Mouse (Mus musculus) CH12.LX (cell line): Measurements from ENCODE around the gene Pias1. TPM values are rescaled to one million over a fixed set of nuclear protein-coding genes. Genes with fewer than 3 reads are reported as not detected.
A peak's percentile ranks its signal among the peaks of the same experiment; 100 is the strongest.

ENCODE experiments used
- DNase-seq: peaks from one replicate; pipeline ENCODE4 v3.0.0-alpha.2; 2013; ENCODE audit errors: extremely low read depth
- H3K27ac ChIP-seq: 2 replicates; pipeline ENCODE4 v1.5.1; 2012; ENCODE audit warnings: low read depth, mild to moderate bottlenecking, control low read depth, moderate library complexity; ENCODE audit not compliant: insufficient read depth
- H3K27me3 ChIP-seq: replicated peaks from 2 replicates; pipeline ENCODE3; 2012; ENCODE audit warnings: inconsistent platforms
- H3K36me3 ChIP-seq, 2 experiments: replicated peaks in 1 of 2; 2 replicates each; pipeline versions ENCODE3 to v1.6.1; 2012; ENCODE audit warnings: inconsistent platforms in 1 of 2, low read length in 1 of 2, mild to moderate bottlenecking in 1 of 2, mixed read lengths in 1 of 2, moderate library complexity in 1 of 2; ENCODE audit not compliant: control insufficient read depth in 1 of 2, insufficient read depth in 1 of 2
- H3K4me1 ChIP-seq, 2 experiments: 2 replicates each; pipeline ENCODE4 v1.6.1; 2012; ENCODE audit warnings: inconsistent platforms in 1 of 2, moderate library complexity in 1 of 2; ENCODE audit not compliant: insufficient read depth in 2 of 2, control insufficient read depth in 1 of 2
- H3K4me2 ChIP-seq: 2 replicates; pipeline ENCODE4 v1.6.1; 2012; ENCODE audit warnings: low read depth, mild to moderate bottlenecking, control low read depth; ENCODE audit not compliant: poor library complexity, insufficient read depth, severe bottlenecking
- H3K4me3 ChIP-seq, 3 experiments: fragments of 150-350 bp in 1 of 3; sonication (generic) in 1 of 3; replicated peaks in 1 of 3; 2 replicates each; pipeline versions ENCODE3 to v1.5.1; 2011 to 2012; ENCODE audit warnings: low read depth in 2 of 3, low read length in 2 of 3, mild to moderate bottlenecking in 2 of 3, moderate library complexity in 2 of 3, control low read depth in 1 of 3, improper control_type of control experiment in 1 of 3, inconsistent platforms in 1 of 3, mixed read lengths in 1 of 3; ENCODE audit not compliant: poor library complexity in 1 of 3
- H3K79me2 ChIP-seq: replicated peaks from 2 replicates; pipeline ENCODE4 v1.6.1; 2012; ENCODE audit warnings: mild to moderate bottlenecking, moderate library complexity; ENCODE audit not compliant: control insufficient read depth, poor library complexity, insufficient read depth, severe bottlenecking; ENCODE audit errors: extremely low read depth
- H3K9ac ChIP-seq: 2 replicates; pipeline ENCODE4 v1.6.1; 2012; ENCODE audit warnings: low read depth, mild to moderate bottlenecking, control low read depth, moderate library complexity; ENCODE audit not compliant: insufficient read depth
- H3K9me3 ChIP-seq: replicated peaks from 2 replicates; pipeline ENCODE3; 2012; ENCODE audit warnings: low read length, inconsistent platforms, mixed read lengths
- BHLHE40 ChIP-seq: IDR thresholded peaks from 2 replicates; pipeline ENCODE4 v1.6.1; 2011; ENCODE audit warnings: mild to moderate bottlenecking, low read depth, low read length, improper control_type of control experiment
- CHD1 ChIP-seq: IDR thresholded peaks from 2 replicates; pipeline ENCODE4 v1.6.1; 2012; ENCODE audit warnings: low read depth, low read length, improper control_type of control experiment, inconsistent platforms
- CHD2 ChIP-seq: IDR thresholded peaks from 2 replicates; pipeline ENCODE4 v1.6.1; 2011; ENCODE audit warnings: low read length, improper control_type of control experiment
- CTCF ChIP-seq, 2 experiments: IDR thresholded peaks in 1 of 2; conservative IDR thresholded peaks in 1 of 2; 2 replicates each; pipeline ENCODE4 v1.5.1; 2011 to 2012; ENCODE audit warnings: low read depth in 2 of 2, low read length in 2 of 2, improper control_type of control experiment in 1 of 2, inconsistent platforms in 1 of 2, mild to moderate bottlenecking in 1 of 2, moderate library complexity in 1 of 2
- E2F4 ChIP-seq: IDR thresholded peaks from 2 replicates; pipeline ENCODE4 v1.6.1; 2011; ENCODE audit warnings: low read depth, low read length, improper control_type of control experiment; ENCODE audit not compliant: insufficient replicate concordance
- ELF1 ChIP-seq: IDR thresholded peaks from 2 replicates; pipeline ENCODE4 v1.6.1; 2014; ENCODE audit warnings: low read depth, mild to moderate bottlenecking, inconsistent platforms, low read length, improper control_type of control experiment
- EP300 ChIP-seq: IDR thresholded peaks from 2 replicates; pipeline ENCODE4 v1.6.1; 2011; ENCODE audit warnings: low read length, improper control_type of control experiment
- ETS1 ChIP-seq: conservative IDR thresholded peaks from 2 replicates; pipeline ENCODE4 v1.6.1; 2012; ENCODE audit warnings: low read depth, mild to moderate bottlenecking, inconsistent platforms, low read length, improper control_type of control experiment, moderate library complexity
- GABPA ChIP-seq: IDR thresholded peaks from 2 replicates; pipeline ENCODE4 v1.6.1; 2012; ENCODE audit warnings: low read depth, low read length, improper control_type of control experiment, inconsistent platforms; ENCODE audit not compliant: insufficient replicate concordance
- IRF4 ChIP-seq: IDR thresholded peaks from 2 replicates; pipeline ENCODE4 v1.6.1; 2014; ENCODE audit warnings: low read depth, mild to moderate bottlenecking, inconsistent platforms, low read length, improper control_type of control experiment
- JUN ChIP-seq: IDR thresholded peaks from 2 replicates; pipeline ENCODE4 v1.6.1; 2011; ENCODE audit warnings: low read depth, mild to moderate bottlenecking, low read length, improper control_type of control experiment, moderate library complexity; ENCODE audit not compliant: insufficient read depth
- JUND ChIP-seq: conservative IDR thresholded peaks from 2 replicates; pipeline ENCODE4 v1.6.1; 2011; ENCODE audit warnings: low read depth, low read length, improper control_type of control experiment
- KAT2A ChIP-seq: IDR thresholded peaks from 2 replicates; pipeline ENCODE4 v1.6.1; 2012; ENCODE audit warnings: low read length, improper control_type of control experiment, inconsistent platforms; ENCODE audit not compliant: insufficient replicate concordance
- MAFK ChIP-seq: IDR thresholded peaks from 2 replicates; pipeline ENCODE4 v1.6.1; 2011; ENCODE audit warnings: low read length, improper control_type of control experiment; ENCODE audit not compliant: insufficient replicate concordance
- MAX ChIP-seq: IDR thresholded peaks from 2 replicates; pipeline ENCODE4 v1.6.1; 2011; ENCODE audit warnings: low read length, improper control_type of control experiment
- MEF2A ChIP-seq: IDR thresholded peaks from 2 replicates; pipeline ENCODE4 v1.6.1; 2014; ENCODE audit warnings: low read depth, mild to moderate bottlenecking, inconsistent platforms, low read length, improper control_type of control experiment, borderline replicate concordance
- MYC ChIP-seq: IDR thresholded peaks from 2 replicates; pipeline ENCODE4 v1.6.1; 2011; ENCODE audit warnings: low read depth, mild to moderate bottlenecking, improper control_type of control experiment, low read length
- NELFE ChIP-seq: IDR thresholded peaks from 2 replicates; pipeline ENCODE4 v1.6.1; 2011; ENCODE audit warnings: low read depth, low read length, improper control_type of control experiment
- POLR2AphosphoS2 ChIP-seq: IDR thresholded peaks from 2 replicates; pipeline ENCODE4 v1.6.1; 2011; ENCODE audit warnings: low read depth, low read length, improper control_type of control experiment
- RAD21 ChIP-seq: IDR thresholded peaks from 2 replicates; pipeline ENCODE4 v1.6.1; 2011; ENCODE audit warnings: low read depth, mild to moderate bottlenecking, low read length, improper control_type of control experiment, moderate library complexity
- RCOR1 ChIP-seq: conservative IDR thresholded peaks from 2 replicates; pipeline ENCODE4 v1.6.1; 2012; ENCODE audit warnings: low read depth, mild to moderate bottlenecking, inconsistent platforms, low read length, improper control_type of control experiment
- SIN3A ChIP-seq: IDR thresholded peaks from 2 replicates; pipeline ENCODE4 v1.6.1; 2012; ENCODE audit warnings: low read length, improper control_type of control experiment, inconsistent platforms
- SMC3 ChIP-seq: IDR thresholded peaks from 2 replicates; pipeline ENCODE4 v1.6.1; 2011; ENCODE audit warnings: low read depth, low read length, improper control_type of control experiment
- TBP ChIP-seq: conservative IDR thresholded peaks from 2 replicates; pipeline ENCODE4 v1.6.1; 2011; ENCODE audit warnings: low read depth, low read length, improper control_type of control experiment
- TCF12 ChIP-seq: IDR thresholded peaks from 2 replicates; pipeline ENCODE4 v1.6.1; 2014; ENCODE audit warnings: low read depth, mild to moderate bottlenecking, inconsistent platforms, low read length, improper control_type of control experiment
- USF2 ChIP-seq: conservative IDR thresholded peaks from 2 replicates; pipeline ENCODE4 v1.6.1; 2011; ENCODE audit warnings: low read depth, low read length, improper control_type of control experiment
- ZMIZ1 ChIP-seq: IDR thresholded peaks from 2 replicates; pipeline ENCODE4 v1.6.1; 2012; ENCODE audit warnings: low read depth, mild to moderate bottlenecking, inconsistent platforms, low read length, improper control_type of control experiment
- ZNF384 ChIP-seq: IDR thresholded peaks from 2 replicates; pipeline ENCODE4 v1.6.1; 2012; ENCODE audit warnings: low read depth, low read length, improper control_type of control experiment, inconsistent platforms
- dilution Hi-C: fragments of 300-500 bp; cut with MboI; formaldehyde crosslinking; loops from 2 replicates; pipeline ENCODE4 v1.14.3; 2020; ENCODE audit warnings: low sequenced_read_pairs; ENCODE audit not compliant: extremely low pct_unique_long_range_greater_than_20kb, extremely low pct_ligation_motif_present
- in situ Hi-C: fragments of 300-500 bp; cut with MboI; formaldehyde crosslinking; loops from 3 replicates; pipeline ENCODE4 v1.14.3; 2019; ENCODE audit warnings: low sequenced_read_pairs, low pct_ligation_motif_present, low pct_unique_long_range_greater_than_20kb, mixed read lengths
- polyA plus RNA-seq: library from polyadenylated mRNA; unstranded; fragments of >175 nt; gene quantifications from 2 replicates; pipeline ENCODE4 v1.2.1, GENCODE M21; 2012; ENCODE audit warnings: low read depth; ENCODE audit not compliant: insufficient read length
- total RNA-seq, 2 experiments: library from RNA; depleted of rRNA; stranded (reverse); fragments of 300-350 nt in 1 of 2; fragments of >200 nt in 1 of 2; gene quantifications; 2 replicates each; pipeline ENCODE4 v1.2.3; 2012 to 2014

The Pias1 gene
- total and polyA plus RNA-seq, 3 experiments, result 8.0 to 22.7 (median 11.9) TPM

DNA sequence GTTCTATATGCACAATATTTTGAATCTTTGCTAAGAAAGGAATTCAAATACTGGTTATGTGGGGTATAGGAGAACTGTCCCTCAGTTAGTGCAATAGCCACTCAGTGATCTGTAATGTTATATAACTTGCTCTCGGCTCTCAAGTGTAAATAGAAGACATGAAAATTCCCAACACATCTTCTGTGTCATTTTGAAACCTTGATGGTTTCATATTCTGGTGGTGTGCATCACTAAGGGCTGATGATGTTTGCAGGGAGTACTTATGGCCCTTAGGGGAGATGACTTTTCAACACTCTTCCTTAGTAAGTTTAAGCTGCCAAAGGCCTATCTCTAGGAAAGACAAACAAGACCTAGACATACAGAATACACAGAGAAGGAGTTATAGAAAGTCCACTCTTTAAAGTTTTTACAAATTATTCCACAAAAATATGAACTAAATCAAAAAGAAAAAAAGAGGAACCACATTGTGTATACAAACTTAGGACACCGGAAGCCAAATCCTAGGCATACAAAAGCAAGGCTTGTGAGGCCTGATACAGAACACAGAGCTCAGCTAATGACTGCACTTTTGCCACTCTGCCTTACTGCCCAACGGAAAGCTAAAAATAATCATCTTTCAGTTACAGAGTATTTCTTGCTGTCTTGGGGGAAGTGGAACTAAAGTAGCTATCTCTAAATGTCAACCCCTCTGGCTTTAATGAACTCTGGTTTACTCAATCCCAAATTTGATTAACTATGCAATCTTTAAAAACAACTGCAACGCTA is 55.0 kb downstream of the Pias1 start:
- Histone ChIP-seq H3K27me3 (no peaks in the 10 kb centered on the region), H3K4me2 (peak overlapping the region; percentile 91), H3K9me3 (no peaks in the 10 kb centered on the region), H3K9ac (peak overlapping the region; percentile 48), H3K36me3 (peaks cover 0 to 14% of the 10 kb centered on the region in 2 experiments), H3K79me2 (peaks cover 63% of the 10 kb centered on the region), H3K4me3 (peak overlapping the region in 2 of 3 experiments; percentile 17 to 39), H3K27ac (peak overlapping the region; percentile 87), H3K4me1 (peaks cover 18 to 57% of the 10 kb centered on the region in 2 experiments)
- in situ Hi-C loops (no loop called here), dilution Hi-C loops (no loop called here)
- DNase-seq, result peak; percentile 64
- TF ChIP-seq JUN (peak; percentile 85), MEF2A (peak; percentile 92), TBP (0 out of 2 replicates have a peak, but pooled peaks have one; percentile 12), EP300 (peak; percentile 85), ETS1 (peak; percentile 91), MAX (peak; percentile 40; the same call in 1 of the 2 replicates), KAT2A (no peak), ZMIZ1 (0 out of 2 replicates have a peak, but pooled peaks have one; percentile 28), E2F4 (no peak), RAD21 (no peak; the same call in 1 of the 2 replicates), IRF4 (peak; percentile 97), SIN3A (peak; percentile 63), SMC3 (no peak; the same call in 1 of the 2 replicates), RCOR1 (peak; percentile 78; the same call in 1 of the 2 replicates), BHLHE40 (peak; percentile 82), CHD2 (0 out of 2 replicates have a peak, but pooled peaks have one; percentile 8), TCF12 (0 out of 2 replicates have a peak, but pooled peaks have one; percentile 39), USF2 (no peak), POLR2AphosphoS2 (no peak), ZNF384 (0 out of 2 replicates have a peak, but pooled peaks have one; percentile 5), CTCF (conservative IDR thresholded peaks at IDR 0.05 in 1 of 2, IDR thresholded peaks at IDR 0.05 in 1 of 2; ENCODE audit: low read depth in 2 of 2, low read length in 2 of 2) (no peak), CHD1 (peak; percentile 85; the same call in 1 of the 2 replicates), GABPA (no peak; the same call in 1 of the 2 replicates), MAFK (0 out of 2 replicates have a peak, but pooled peaks have one; percentile 38), JUND (peak; percentile 94), NELFE (no peak), MYC (0 out of 2 replicates have a peak, but pooled peaks have one; percentile 17), ELF1 (0 out of 2 replicates have a peak, but pooled peaks have one; percentile 24)
- TF ChIP-seq, all 38 proteins: peak for 19
